ENCODE assay signal across 23 mouse cellular contexts in the genomic region with DNA sequence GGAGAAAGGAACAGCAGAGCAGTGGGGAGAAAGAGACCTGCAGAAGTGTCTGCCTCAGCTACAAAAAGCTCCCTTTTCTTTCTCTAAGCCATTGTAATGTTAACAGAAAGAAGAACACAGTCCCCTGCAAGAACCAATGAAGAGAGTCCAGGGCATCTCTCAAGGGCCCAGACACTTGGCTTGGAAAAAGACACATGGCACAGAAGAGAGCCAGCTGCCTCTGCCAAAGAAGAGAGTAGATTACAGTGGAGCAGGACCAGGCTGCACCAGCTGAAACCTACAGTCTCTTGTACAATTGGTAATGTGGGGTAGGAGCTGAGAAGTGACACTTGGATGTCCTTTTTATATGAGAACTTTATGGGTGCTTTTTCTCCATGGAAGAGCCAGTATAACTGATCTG.
DNase-seq lines count a peak whose midpoint lies in the region; ATAC-seq and TF ChIP-seq lines count a peak whose summit lies in the region.
"Had no signal": no experiment of that assay in that cellular context is flagged by ENCODE, and none has a peak within 500 bp of the region (broad histone marks: within the 10 kb centered on the region; RNA-seq: fewer than 3 reads in every experiment).

No protein-coding gene starts in this region.

- peak; percentile 10 for DNase-seq in gastrocnemius, adult 18-20 months (ENCODE audit: low spot score)
- no peak for DNase-seq in gastrocnemius, postnatal 36 days
- peak; percentile 7 for DNase-seq in intestine, embryonic 14.5 days (ENCODE audit: low spot score)
- DNase-seq in lung, postnatal 10 days, result peak; percentile 18
- no peak for DNase-seq in lung, postnatal 36 days
- DNase-seq: cerebellum, adult 8-10 months; kidney, adult 9 months; layer of hippocampus, postnatal 36 days; liver; thymus, postnatal 4 days had no signal

- no peaks in the 10 kb centered on the region for H3K36me3 ChIP-seq in intestine, embryonic 14.5 days (ENCODE audit: control insufficient read depth, insufficient read depth, low read length)
- H3K36me3 ChIP-seq in intestine, postnatal 0 days (ENCODE audit: control insufficient read depth, insufficient read depth), result no peaks in the 10 kb centered on the region
- no peaks in the 10 kb centered on the region for H3K36me3 ChIP-seq in neural tube, embryonic 15.5 days
- H3K36me3 ChIP-seq: embryonic facial prominence, embryonic 13.5 days; forebrain, embryonic 10.5 days; forebrain, embryonic 15.5 days; hindbrain, embryonic 12.5 days; liver, embryonic 15.5 days; midbrain, embryonic 13.5 days; neural tube, embryonic 13.5 days had no signal

- intact Hi-C loops in gastrocnemius, postnatal 36 days (cut with DNase I), result no loop called here

- H3K9me3 ChIP-seq in intestine, embryonic 14.5 days (ENCODE audit: control insufficient read depth, low read length), result no peaks in the 10 kb centered on the region
- no peaks in the 10 kb centered on the region for H3K9me3 ChIP-seq in intestine, postnatal 0 days (ENCODE audit: control insufficient read depth)
- H3K9me3 ChIP-seq in neural tube, embryonic 15.5 days (replicated peaks), result no peaks in the 10 kb centered on the region
- H3K9me3 ChIP-seq: embryonic facial prominence, embryonic 13.5 days; forebrain, embryonic 10.5 days; forebrain, embryonic 15.5 days; hindbrain, embryonic 12.5 days; liver, embryonic 15.5 days; midbrain, embryonic 13.5 days; neural tube, embryonic 13.5 days had no signal

- H3K27ac ChIP-seq in intestine, embryonic 14.5 days (ENCODE audit: low read depth), result no peak overlapping the region
- H3K27ac ChIP-seq in intestine, postnatal 0 days (ENCODE audit: low read depth, low read length), result no peak overlapping the region
- no peak overlapping the region for H3K27ac ChIP-seq in neural tube, embryonic 15.5 days (replicated peaks)
- H3K27ac ChIP-seq: embryonic facial prominence, embryonic 13.5 days; forebrain, embryonic 10.5 days; forebrain, embryonic 15.5 days; hindbrain, embryonic 12.5 days; hindbrain, postnatal 0 days; liver, embryonic 15.5 days; midbrain, embryonic 13.5 days; neural tube, embryonic 13.5 days had no signal

- H3K9ac ChIP-seq in intestine, embryonic 14.5 days (ENCODE audit: low read length), result no peak overlapping the region
- H3K9ac ChIP-seq in intestine, postnatal 0 days (ENCODE audit: low read depth, low read length), result no peak overlapping the region
- no peak overlapping the region for H3K9ac ChIP-seq in neural tube, embryonic 15.5 days (replicated peaks)
- H3K9ac ChIP-seq: embryonic facial prominence, embryonic 13.5 days; forebrain, embryonic 15.5 days; hindbrain, embryonic 12.5 days; liver, embryonic 15.5 days; midbrain, embryonic 13.5 days; neural tube, embryonic 13.5 days had no signal

- no peak overlapping the region for H3K4me2 ChIP-seq in intestine, embryonic 14.5 days (ENCODE audit: low read length)
- no peak overlapping the region for H3K4me2 ChIP-seq in intestine, postnatal 0 days (replicated peaks; ENCODE audit: low read depth)
- no peak overlapping the region for H3K4me2 ChIP-seq in neural tube, embryonic 15.5 days
- H3K4me2 ChIP-seq: embryonic facial prominence, embryonic 13.5 days; forebrain, embryonic 15.5 days; hindbrain, embryonic 12.5 days; liver, embryonic 15.5 days; midbrain, embryonic 13.5 days; neural tube, embryonic 13.5 days had no signal

- no peaks in the 10 kb centered on the region for H3K27me3 ChIP-seq in intestine, embryonic 14.5 days (replicated peaks; ENCODE audit: control insufficient read depth, insufficient read depth, low read length)
- H3K27me3 ChIP-seq in intestine, postnatal 0 days (replicated peaks; ENCODE audit: control insufficient read depth, insufficient read depth, low read length), result no peaks in the 10 kb centered on the region
- no peaks in the 10 kb centered on the region for H3K27me3 ChIP-seq in neural tube, embryonic 15.5 days (replicated peaks)
- H3K27me3 ChIP-seq: embryonic facial prominence, embryonic 13.5 days; forebrain, embryonic 15.5 days; hindbrain, embryonic 12.5 days; liver, embryonic 15.5 days; midbrain, embryonic 13.5 days; neural tube, embryonic 13.5 days had no signal

- H3K4me1 ChIP-seq in intestine, embryonic 14.5 days (replicated peaks; ENCODE audit: control insufficient read depth, insufficient read depth, low read length), result 0 out of 2 replicates have a peak, but pooled peaks cover 5% of the 10 kb centered on the region
- H3K4me1 ChIP-seq in intestine, postnatal 0 days (replicated peaks; ENCODE audit: control insufficient read depth, insufficient read depth, low read length), result no peaks in the 10 kb centered on the region
- no peaks in the 10 kb centered on the region for H3K4me1 ChIP-seq in neural tube, embryonic 15.5 days
- H3K4me1 ChIP-seq: forebrain, embryonic 10.5 days; hindbrain, embryonic 12.5 days; liver, embryonic 15.5 days; megakaryocyte, embryonic 14.5 days; midbrain, embryonic 13.5 days; neural tube, embryonic 13.5 days had no signal

- H3K4me3 ChIP-seq in intestine, embryonic 14.5 days (ENCODE audit: low read depth, low read length), result no peak overlapping the region
- H3K4me3 ChIP-seq in intestine, postnatal 0 days (ENCODE audit: low read depth, low read length), result no peak overlapping the region
- H3K4me3 ChIP-seq in neural tube, embryonic 15.5 days (replicated peaks), result no peak overlapping the region
- H3K4me3 ChIP-seq: embryonic facial prominence, embryonic 13.5 days; forebrain, embryonic 10.5 days; forebrain, embryonic 15.5 days; hindbrain, embryonic 12.5 days; liver, embryonic 15.5 days; megakaryocyte, embryonic 14.5 days; midbrain, embryonic 13.5 days; neural tube, embryonic 13.5 days had no signal

- TF ChIP-seq CTCF in intestine, postnatal 0 days (IDR thresholded peaks at IDR 0.05; ENCODE audit: low read depth), result no peak

- ATAC-seq in intestine, embryonic 14.5 days (replicated peaks; ENCODE audit: low FRiP score, low TSS enrichment, low read depth), result no peak
- no peak for ATAC-seq in intestine, postnatal 0 days
- no peak for ATAC-seq in neural tube, embryonic 15.5 days (ENCODE audit: low FRiP score)
- ATAC-seq: CD4-positive, CD25-positive, alpha-beta regulatory T cell, adult 4 months; forebrain, embryonic 15.5 days; hindbrain, postnatal 0 days; intestine, embryonic 16.5 days; midbrain, embryonic 13.5 days had no signal

Comparison
In these comparisons a context has a peak if more than half of its experiments do, and no peak if none do; other contexts are left out.
1. DNase-seq: peak in gastrocnemius, adult 18-20 months (single experiment), intestine, embryonic 14.5 days (single experiment) and lung, postnatal 10 days (single experiment); none in gastrocnemius, postnatal 36 days (0 of 2) and lung, postnatal 36 days (single experiment).